Mouse (Mus musculus) heart, adult 11 months (tissue): Measurements from ENCODE around the gene Myo1c.

Experiments
- DNase-seq: peaks from one replicate; pipeline ENCODE4 v3.0.0; 2022

Gene Myo1c

DNA sequence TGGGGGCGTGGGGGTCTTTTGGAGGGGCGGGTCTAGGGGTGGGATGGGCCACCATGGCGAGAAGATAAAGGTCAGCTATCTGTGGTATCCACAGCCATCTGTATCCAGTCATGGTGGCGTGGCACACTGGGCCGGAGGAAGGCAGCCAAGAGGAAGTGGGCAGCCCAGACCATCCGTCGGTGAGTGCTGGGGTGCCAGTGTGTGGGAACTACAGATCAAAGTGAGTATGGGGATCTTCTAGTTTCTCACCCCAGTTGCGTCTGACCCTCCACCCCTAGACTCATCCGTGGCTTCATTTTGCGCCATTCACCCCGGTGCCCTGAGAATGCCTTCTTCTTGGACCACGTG is 19.5 kb downstream of the Myo1c start:
- peak; percentile 88 for DNase-seq

DNA sequence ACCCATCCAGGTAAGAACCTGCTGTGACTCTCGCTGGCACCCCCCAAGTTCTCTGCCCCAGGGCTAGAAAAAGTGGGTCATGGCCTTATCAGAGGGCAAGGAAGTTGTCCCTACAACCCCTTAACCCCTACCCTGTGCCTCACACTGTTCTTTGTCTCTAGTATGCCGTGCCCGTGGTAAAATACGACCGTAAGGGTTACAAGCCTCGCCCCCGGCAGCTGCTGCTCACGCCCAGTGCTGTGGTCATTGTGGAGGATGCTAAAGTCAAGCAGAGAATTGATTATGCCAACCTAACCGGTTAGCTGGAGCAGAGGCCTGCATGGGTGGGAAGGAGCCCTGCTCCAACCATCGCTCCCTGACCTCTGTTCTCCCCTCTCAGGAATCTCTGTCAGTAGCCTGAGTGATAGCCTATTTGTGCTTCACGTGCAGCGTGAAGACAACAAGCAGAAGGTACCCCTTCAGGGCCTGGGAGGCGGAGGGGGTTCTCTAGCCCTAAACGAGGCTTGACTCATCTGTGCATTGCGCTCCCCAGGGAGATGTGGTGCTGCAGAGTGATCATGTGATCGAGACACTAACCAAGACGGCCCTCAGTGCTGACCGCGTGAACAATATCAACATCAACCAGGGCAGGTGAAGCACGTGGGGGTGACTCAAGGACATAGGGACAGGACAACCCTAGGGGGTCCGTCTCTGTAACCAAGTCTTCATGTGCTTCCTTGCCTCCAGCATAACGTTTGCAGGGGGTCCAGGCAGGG is 21.3 kb downstream of the Myo1c start:
- peak; percentile 91 for DNase-seq

DNA sequence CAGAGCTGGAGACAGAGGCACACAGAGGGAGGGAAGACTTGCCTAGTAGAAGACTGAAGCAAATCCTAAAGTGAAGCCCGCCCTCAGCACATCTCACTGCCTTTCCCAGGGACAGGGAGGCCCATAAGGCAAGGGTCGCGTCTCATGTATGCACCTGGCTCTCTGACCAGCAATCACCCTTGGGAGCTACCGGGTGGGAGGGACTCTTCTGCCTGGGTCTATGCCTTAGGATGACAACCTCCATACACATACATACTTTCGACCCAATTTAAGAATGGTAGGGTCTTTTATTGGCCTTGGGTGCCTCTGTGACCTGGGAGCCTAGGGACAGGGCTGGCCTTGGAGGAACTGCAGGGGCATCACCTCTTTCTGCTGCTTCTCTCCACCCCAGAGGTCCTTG is 23.1 kb downstream of the Myo1c start:
- peak; percentile 91 for DNase-seq

DNA sequence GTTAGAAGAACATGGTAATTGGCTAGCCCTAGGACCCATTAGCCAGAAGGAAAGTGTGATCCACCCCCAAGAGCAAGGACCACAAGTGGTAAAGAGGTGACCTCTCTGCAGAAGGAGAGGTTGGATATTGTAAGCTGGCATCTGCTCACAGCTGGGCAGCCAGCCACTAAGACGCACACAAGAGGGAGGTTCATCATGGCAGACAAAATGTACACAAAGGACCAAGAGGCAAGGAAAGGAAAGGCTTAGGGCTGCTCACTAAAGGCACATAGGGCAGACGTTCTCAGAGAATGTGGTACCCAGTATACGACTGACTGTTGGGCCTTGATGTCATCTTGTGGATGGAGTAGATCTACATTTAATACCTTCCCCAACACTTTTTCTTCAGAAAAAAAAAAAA is 24.6 kb downstream of the Myo1c start:
- peak; percentile 89 for DNase-seq

DNA sequence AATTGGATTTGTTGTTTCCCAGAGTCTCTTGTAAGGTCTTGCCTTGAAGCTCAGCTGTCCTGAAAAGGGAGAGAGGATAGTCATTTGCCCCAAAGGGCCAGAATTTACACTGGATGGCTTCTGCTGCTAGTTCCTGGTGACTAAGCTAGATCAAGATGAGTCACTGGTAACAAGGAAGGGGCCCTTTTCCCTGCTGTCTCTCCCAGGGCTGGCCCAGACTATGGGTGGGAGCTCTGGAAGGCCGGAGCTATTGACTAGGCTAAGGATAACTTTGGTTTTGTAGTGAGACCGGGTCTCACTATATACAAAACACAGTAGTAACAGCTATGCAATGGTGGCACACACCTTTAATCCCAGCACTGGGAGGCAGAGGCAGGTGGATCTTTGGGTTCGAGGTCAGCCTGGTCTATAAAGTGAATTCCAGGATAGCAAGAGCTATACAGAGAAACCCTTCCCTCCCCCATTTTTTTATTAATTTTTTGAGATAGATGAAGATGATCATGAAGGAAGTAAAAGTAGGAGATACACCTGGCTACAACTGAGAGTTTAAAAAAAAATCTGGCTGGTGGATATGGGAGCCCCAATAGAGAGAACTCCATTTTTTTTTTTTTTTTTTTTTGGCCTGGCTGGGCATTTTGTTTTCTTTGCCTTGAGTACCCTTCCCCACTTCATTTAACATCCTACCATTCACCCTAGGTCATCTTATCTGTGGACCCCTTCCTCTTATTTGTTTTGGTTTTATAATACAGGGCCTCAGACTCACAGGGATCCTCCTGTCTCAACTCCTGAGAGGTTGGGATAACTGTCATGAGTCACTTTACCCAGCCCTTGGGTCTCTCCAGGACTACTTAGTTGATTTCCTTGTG is 27.8 kb downstream of the Myo1c start:
- DNase-seq = peak; percentile 90

DNA sequence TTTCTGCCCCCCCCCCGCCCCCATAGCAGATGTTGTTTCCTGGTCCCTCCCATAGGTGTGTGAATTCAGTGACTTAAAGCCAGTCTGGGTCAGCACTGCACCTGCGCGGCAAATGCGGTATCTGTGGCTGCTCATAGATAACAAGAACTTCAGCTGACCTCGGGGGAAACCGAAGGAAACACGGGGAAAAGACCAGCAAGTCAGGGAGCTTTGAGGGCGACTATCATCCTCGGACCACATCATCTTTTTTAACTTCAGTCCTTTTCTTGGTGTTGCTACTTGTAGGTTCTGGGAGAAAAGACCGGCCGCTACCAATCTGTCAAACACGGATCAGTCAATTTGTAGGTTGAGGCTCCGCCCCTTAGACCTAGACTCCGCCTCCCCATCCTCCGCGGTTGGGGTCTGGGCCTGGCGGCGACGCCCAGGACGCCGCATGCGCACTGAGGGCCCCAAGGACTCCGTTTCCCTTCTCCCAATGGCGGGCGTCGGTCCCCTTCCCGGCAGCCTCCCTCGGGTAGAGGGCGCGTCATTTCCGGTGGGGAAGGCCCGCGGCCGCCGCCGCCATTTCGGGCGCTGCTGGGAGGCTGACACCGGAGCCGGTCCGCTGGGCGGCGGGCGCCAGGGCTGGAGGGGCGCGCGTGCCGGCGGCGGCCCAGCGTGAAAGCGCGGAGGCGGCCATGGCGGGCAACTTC is 28.6 kb downstream of the Myo1c start, which contains the start of gene Crk:
Gene Crk, plus strand, starts transcription at position 513 of the 692 bp plus-strand sequence.
- peak; percentile 100 for DNase-seq

DNA sequence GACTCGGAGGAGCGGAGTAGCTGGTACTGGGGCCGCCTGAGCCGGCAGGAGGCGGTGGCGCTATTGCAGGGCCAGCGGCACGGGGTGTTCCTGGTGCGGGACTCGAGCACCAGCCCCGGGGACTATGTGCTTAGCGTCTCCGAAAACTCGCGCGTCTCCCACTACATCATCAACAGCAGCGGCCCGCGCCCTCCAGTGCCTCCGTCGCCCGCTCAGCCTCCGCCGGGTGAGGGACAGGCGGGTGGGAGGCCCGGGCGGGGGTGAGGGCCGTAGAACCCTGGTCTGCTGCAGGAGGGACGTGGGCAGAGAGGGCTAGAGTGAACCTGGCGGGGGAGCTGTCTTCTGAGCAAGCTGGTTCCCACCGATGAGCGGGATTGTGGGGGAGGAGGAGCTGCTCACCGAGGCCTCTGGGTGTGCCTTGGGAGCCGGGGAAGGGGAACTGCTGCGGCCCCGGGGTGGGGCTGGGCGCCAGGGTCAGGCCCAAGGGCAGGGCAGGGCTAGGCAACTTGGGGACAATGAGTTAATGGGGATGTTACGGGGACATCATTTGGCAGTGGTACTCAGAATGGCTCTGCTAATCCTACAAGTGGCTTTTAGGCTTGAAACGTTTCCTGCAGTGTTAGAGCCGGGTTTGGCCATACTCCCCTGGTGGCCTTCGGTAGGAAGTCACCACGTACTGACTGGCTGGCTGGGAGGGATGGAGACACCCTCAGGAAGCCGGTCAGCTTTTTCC is 29.3 kb downstream of the Myo1c start:
- DNase-seq = peak; percentile 98

DNA sequence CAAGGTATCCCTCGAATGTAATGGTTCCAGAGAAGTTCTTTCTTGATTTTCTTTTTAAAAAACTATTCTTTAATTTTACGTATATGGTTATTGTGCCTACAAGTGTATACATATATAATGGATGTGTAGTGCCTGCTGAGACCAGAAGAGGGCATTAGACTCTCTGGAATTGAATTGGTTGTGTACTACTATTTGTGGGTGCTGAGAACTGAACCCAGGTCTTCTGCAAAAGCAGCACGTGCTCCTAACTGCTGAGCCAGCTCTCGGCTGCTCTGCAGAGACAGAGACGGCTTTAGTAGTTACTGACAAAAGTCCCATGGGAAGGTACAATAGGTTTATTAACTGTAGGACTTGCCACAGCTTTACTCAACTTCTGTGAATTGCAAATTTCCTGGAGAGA is 34.2 kb downstream of the Myo1c start:
- peak; percentile 77 for DNase-seq

DNA sequence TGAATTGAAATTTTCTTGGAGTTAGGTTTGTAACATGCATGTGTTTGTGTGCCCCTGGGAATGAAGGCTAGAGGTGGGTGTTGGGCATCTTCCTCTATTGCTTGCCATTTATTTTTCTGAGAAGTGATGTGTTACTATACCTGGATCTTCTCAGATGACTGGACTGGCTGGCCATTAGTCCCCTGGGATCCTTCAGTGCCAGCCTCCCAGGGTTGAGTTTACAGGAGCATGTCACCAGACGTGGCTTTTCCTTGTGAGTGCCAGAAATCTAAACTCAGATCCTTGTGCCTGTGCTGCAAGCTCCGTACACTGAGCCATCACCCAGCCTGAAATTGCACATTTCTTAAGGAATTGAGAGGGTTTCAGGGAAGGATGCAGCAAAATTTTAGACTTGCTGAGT is 34.7 kb downstream of the Myo1c start:
- DNase-seq = no peak

DNA sequence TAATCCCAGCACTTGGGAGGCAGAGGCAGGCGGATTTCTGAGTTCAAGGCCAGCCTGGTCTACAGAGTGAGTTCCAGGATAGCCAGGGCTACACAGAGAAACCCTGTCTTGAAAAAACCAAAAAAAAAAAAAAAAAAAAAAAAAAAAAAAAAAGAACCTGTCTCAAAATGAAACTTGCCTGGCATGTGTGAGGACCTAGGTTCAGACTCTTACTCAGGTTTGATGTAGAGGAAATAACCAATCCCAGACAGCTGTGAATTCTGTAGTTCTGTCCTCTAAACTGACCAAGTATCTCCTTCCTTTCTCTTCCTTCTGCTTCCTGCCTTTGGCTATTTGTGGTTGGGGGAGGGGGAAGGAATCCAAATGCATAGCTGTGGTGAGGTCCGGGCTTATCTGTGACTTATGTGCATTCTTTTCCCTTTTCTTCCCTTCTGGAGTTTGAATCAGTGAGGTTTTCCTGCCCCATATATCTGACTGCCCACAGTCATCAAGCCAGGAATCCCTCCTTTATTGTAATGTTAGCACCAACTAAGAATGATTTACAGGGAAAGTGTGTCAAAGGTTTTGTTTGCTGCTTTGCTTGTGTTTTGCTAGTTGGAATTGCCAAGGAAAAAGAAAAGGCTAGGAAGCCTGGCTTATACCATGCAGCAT is 37.2 kb downstream of the Myo1c start:
- no peak for DNase-seq

DNA sequence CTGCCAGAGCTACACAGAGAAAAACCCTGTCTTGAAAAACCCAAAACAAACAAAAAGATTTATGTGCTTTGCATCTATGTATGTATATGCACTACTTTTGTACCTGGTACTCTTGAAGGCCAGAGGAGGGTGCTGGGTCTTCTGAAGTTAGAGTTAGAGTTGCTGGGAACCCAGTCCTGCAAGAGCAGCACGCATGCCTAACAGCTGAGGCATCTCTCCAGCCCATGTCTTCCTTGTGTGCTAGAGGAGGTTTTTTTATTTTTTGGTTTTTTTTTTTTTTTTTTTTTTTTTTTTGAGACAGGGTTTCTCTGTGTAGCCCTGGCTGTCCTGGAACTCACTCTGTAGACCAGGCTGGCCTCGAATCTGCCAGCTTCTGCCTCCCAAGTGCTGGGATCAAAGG is 37.8 kb downstream of the Myo1c start:
- no peak for DNase-seq

DNA sequence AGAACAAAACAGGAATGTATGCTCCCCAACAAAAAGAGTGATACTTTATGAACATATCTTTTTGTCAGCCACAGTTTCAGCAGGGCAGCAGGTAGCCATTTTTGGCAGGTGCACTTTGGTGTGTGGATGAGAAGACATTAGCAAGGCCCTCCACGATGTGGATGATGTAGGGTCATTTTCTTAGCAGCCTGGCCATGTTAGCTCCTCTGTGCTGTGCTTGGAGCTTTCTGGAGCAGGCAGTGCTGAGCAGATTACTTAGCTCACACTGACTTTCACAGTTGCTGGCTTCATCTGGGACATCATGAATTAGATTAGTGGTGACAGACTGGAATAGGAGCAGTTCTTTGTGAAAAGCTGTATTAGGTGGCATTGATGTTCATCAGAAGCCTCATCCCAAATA is 39.7 kb downstream of the Myo1c start:
- peak; percentile 75 for DNase-seq

DNA sequence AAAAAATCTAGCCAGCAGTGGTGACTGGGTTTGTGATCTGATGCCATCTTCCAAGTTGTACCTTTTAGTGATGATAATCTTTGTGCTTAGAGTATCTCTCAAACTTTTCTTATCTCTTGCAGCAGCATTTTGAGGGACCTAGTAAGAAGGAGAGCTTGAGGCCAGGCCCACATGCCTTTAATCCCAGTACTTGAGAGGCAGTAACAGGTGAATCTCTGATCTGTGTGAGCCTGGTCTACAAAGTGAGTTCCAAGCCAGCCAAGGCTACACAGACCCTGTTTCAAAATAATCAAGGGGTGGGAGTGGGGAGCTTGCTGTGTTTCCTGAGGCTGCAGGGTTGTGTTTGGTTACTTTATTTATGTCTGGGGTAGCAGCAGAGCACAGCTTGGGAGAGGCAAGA is 40.7 kb downstream of the Myo1c start:
- DNase-seq = peak; percentile 83

DNA sequence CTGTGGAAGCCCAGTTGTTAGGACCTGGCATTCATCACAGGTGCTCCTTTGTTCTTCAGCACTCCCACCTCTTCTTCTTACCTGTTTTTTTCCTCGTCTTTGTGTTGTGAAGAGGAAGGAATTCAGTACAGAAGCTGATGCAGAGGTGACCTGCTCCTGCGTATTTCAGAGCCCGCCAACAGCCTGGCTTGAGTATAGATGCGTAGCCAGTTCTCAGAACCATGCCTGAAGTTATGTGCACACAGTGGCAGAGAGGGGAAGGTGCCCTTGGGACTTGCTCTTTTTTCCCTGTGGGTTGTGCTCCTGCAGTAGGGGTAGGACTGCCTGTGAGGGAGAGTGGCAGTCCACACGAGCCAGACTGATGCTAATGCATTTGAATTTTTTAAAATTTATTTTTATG is 43.3 kb downstream of the Myo1c start:
- DNase-seq = peak; percentile 83

DNA sequence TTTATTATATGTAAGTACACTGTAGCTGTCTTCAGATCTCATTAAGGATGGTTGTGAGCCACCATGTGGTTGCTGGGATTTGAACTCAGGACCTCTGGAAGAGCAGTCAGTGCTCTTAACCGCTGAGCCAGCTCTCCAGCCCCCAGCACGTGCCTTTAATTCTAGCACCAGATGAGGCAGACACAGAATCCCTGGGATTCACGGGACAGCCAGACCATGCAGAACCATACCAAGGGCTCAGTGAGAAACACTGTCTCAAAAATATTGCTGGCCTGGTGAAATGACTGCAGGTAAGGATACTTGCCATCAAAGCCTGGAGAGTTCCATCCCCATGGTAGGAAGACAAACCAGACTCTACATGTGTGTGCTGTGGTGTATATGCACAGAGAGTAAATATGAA is 47.2 kb downstream of the Myo1c start:
- DNase-seq = peak; percentile 54

DNA sequence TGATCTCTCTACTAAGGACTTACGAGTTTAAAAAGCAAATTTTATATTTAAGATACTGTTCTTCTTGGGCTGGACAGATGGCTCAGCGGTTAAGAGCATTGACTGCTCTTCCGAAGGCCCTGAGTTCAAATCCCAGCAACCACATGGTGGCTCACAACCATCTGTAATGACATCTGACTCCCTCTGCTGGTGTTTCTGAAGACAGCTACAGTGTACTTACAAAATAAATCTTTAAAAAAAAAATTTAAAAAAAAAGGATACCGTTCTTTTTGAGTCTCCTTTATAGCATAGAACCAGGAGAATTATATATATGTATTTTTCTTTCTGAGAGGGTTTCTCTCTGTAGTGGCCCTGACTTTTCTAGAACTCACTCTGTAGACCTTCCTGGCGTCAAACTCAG is 50.3 kb downstream of the Myo1c start:
- DNase-seq = no peak

DNA sequence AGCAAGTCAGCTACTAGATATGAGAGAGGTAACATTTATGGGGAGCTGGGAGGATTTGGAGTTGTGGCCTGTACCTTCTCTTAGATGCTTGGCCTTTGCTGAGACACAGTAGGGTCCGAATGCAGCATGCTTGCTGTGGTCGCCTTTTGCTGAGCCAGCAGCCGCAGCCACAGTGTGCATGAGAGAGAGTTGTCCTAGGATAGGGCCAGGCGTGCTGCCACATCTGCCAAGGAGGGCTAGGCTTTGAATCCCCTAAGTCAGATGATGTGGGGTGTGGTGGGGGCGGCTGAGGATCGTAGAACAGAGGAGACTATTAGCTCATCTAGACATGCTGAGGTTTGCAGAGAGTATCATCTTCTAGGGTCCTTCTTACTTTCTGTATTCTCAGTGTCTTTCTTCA is 52.5 kb downstream of the Myo1c start:
- peak; percentile 77 for DNase-seq

DNA sequence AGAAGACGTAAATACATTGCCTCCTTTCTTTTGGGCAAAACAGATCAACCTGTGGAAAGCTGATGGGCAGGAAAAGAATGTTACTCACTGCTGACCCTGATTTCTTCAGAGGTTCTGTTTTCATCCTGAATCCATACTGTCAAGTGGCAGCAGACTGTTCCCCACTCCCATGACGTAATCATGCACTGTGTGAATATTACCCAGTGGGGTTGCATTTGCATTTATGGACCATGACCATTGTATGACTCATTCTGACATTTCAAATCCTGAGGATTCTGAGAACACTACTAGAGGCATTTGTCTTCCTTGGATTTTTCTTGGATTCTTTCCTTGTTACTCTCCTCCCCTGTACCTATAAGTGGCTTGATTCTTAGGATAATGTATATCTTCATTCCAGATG is 53.4 kb downstream of the Myo1c start:
- DNase-seq = peak; percentile 43

DNA sequence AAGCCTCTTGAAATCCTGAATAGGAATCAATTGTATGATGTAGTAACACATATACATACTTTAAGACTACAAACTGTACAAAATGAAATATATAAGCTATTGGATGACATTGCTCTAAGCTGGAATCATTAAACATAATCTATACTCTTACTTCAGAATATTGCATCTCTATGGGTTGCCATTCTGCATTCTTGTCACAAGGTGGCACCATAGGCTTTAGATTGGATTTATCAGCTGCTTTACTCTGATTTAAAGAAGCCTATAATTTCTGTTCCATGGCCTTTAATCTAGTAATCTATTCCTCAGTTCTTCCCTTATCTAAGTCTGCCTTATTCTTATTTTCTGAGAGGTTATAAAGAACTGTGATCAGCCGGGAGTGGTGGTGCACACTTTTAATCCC is 63.6 kb downstream of the Myo1c start:
- no peak for DNase-seq

DNA sequence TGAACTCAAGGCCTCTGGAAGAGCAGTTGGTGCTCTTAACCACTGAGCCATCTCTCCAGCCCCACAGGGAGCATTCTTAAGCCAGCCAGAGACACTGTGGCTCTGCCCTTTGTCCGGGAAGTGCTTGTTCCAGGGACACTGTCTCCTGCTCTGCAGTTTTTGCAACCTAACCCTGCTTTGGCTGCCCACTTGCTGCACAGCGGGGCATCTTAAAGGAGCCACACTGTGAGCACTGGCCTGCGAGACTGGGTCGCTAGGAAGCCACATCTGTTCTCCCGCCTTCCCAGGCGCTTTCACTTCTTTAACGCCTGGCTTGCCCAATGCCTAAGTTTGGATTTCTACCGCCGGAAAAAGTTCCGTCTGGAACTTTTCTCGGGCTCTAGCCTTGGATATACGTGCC is 65.3 kb downstream of the Myo1c start:
- no peak for DNase-seq

DNA sequence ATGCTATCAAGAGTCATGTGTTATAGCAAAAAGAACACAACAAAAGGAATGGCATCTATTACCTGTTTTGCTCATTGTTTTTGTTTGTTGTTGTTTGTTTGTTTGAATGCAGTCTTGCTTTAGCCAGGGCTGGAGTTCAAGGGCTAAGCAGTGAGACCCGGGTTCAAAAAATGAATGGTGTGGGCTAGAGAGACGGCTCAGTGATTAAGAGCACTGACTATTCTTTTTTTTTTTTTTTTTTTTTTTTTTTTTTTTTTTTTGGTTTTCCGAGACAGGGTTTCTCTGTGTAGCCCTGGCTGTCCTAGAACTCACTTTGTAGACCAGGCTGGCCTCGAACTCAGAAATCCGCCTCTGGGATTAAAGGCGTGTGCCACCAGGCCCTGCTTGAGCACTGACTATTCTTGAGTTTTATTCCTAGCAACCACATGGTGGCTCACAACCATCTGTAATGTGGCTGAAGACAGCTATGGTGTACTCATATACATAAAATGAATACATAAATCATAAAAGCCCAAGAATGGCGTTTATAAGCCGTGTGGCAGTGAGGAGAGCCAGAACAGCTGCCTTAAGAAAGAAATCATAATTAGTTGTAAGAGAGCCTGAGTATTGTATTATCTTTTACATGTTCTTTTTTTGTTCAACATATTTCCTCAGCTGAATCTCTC is 66.5 kb downstream of the Myo1c start:
- DNase-seq = no peak

DNA sequence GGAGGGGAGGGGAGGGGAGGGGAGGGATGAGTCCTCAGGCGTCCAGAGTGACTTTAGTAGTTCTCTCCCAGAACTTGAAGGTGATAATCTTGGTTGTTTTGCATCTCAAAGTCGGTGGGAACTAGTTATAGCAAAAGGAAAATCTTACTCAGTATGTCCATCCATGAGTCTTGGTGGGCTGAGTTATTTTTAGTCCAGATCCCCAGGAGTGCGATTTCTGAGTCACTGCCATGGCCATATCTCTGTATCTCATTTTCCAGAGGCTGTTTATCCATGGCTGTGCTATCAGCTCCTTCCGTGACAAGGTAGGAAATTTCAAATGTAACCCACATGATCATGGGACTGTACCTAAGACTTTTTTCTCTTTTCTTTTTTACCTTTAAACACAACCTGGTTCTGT is 72.0 kb downstream of the Myo1c start:
- no peak for DNase-seq
